Mouse (Mus musculus) MEL (cell line): ENCODE measurements around the gene Ramp2. TPM values are rescaled to one million over a fixed set of nuclear protein-coding genes. Genes with fewer than 3 reads are reported as not detected.

Source experiments
- DNase-seq: peaks from one replicate; pipeline ENCODE4 v3.0.0; 2011; ENCODE audit warnings: low read depth, low spot score
- H3K27ac ChIP-seq: 2 replicates; pipeline ENCODE4 v1.5.1; 2012; ENCODE audit warnings: low read depth, mild to moderate bottlenecking, control low read depth, low read length, moderate library complexity; ENCODE audit not compliant: control insufficient read depth
- H3K27me3 ChIP-seq, 2 experiments: fragments of 150-350 bp in 1 of 2; sonication (generic) in 1 of 2; 2 replicates each; pipeline ENCODE4 v1.6.1; 2012; ENCODE audit warnings: low read length in 2 of 2, mild to moderate bottlenecking in 2 of 2, improper control_type of control experiment in 1 of 2, moderate library complexity in 1 of 2; ENCODE audit not compliant: insufficient read depth in 2 of 2, control insufficient read depth in 1 of 2
- H3K36me3 ChIP-seq, 2 experiments: 2 replicates each; pipeline ENCODE4 v1.6.1; 2012 to 2014; ENCODE audit warnings: low read length in 2 of 2, improper control_type of control experiment in 1 of 2, inconsistent platforms in 1 of 2, mild to moderate bottlenecking in 1 of 2; ENCODE audit not compliant: insufficient read depth in 2 of 2, control insufficient read depth in 1 of 2
- H3K4me1 ChIP-seq, 2 experiments: fragments of 150-350 bp in 1 of 2; sonication (generic) in 1 of 2; 2 replicates each; pipeline ENCODE4 v1.6.1; 2012; ENCODE audit warnings: low read length in 2 of 2, improper control_type of control experiment in 1 of 2, mild to moderate bottlenecking in 1 of 2; ENCODE audit not compliant: insufficient read depth in 2 of 2, control insufficient read depth in 1 of 2
- H3K4me3 ChIP-seq, 2 experiments: fragments of 150-350 bp in 1 of 2; sonication (generic) in 1 of 2; 2 replicates each; pipeline ENCODE4 v1.5.1; 2012; ENCODE audit warnings: low read depth in 2 of 2, low read length in 2 of 2, mild to moderate bottlenecking in 2 of 2, moderate library complexity in 2 of 2, control low read depth in 1 of 2, improper control_type of control experiment in 1 of 2; ENCODE audit not compliant: control insufficient read depth in 1 of 2, insufficient read depth in 1 of 2
- H3K79me2 ChIP-seq: 2 replicates; pipeline ENCODE4 v1.6.1; 2012; ENCODE audit warnings: mild to moderate bottlenecking, low read length, moderate library complexity; ENCODE audit not compliant: control insufficient read depth, poor library complexity, insufficient read depth
- H3K9ac ChIP-seq: 2 replicates; pipeline ENCODE4 v1.6.1; 2012; ENCODE audit warnings: low read depth, mild to moderate bottlenecking, control low read depth, low read length, moderate library complexity; ENCODE audit not compliant: control insufficient read depth, poor library complexity, severe bottlenecking
- H3K9me3 ChIP-seq: fragments of 150-350 bp; sonication (generic); replicated peaks from 2 replicates; pipeline ENCODE4 v1.6.1; 2012; ENCODE audit warnings: mild to moderate bottlenecking, low read length, improper control_type of control experiment, moderate library complexity; ENCODE audit not compliant: insufficient read depth
- CHD1 ChIP-seq: IDR thresholded peaks from 2 replicates; pipeline ENCODE4 v1.6.1; 2012; ENCODE audit warnings: low read depth, mild to moderate bottlenecking, inconsistent platforms, low read length, improper control_type of control experiment
- CHD2 ChIP-seq: IDR thresholded peaks from 2 replicates; pipeline ENCODE4 v1.6.1; 2011; ENCODE audit warnings: low read length, improper control_type of control experiment
- ELF1 ChIP-seq: IDR thresholded peaks from 2 replicates; pipeline ENCODE4 v1.6.1; 2014; ENCODE audit warnings: low read depth, mild to moderate bottlenecking, inconsistent platforms, low read length, improper control_type of control experiment, moderate library complexity
- EP300 ChIP-seq, 2 experiments: IDR thresholded peaks; 2 replicates each; pipeline ENCODE4 v1.6.1; 2011; ENCODE audit warnings: improper control_type of control experiment in 2 of 2, low read length in 2 of 2, low read depth in 1 of 2, mild to moderate bottlenecking in 1 of 2
- ETS1 ChIP-seq: IDR thresholded peaks from 2 replicates; pipeline ENCODE4 v1.6.1; 2012; ENCODE audit warnings: low read depth, mild to moderate bottlenecking, inconsistent platforms, low read length, improper control_type of control experiment, moderate library complexity
- GABPA ChIP-seq: IDR thresholded peaks from 2 replicates; pipeline ENCODE4 v1.6.1; 2012; ENCODE audit warnings: low read depth, mild to moderate bottlenecking, inconsistent platforms, low read length, improper control_type of control experiment, moderate library complexity
- JUND ChIP-seq: IDR thresholded peaks from 2 replicates; pipeline ENCODE4 v1.6.1; 2011; ENCODE audit warnings: low read depth, mild to moderate bottlenecking, improper control_type of control experiment, low read length
- MAFK ChIP-seq: IDR thresholded peaks from 2 replicates; pipeline ENCODE4 v1.6.1; 2011; ENCODE audit warnings: low read depth, mild to moderate bottlenecking, low read length, improper control_type of control experiment, borderline replicate concordance
- MEF2A ChIP-seq: IDR thresholded peaks from 2 replicates; pipeline ENCODE4 v1.6.1; 2014; ENCODE audit warnings: low read depth, mild to moderate bottlenecking, inconsistent platforms, low read length, improper control_type of control experiment; ENCODE audit not compliant: poor library complexity, insufficient replicate concordance, severe bottlenecking; ENCODE audit errors: extremely low read depth
- MXI1 ChIP-seq: IDR thresholded peaks from 2 replicates; pipeline ENCODE4 v1.6.1; 2011; ENCODE audit warnings: mild to moderate bottlenecking, low read depth, low read length, improper control_type of control experiment
- NRF1 ChIP-seq: IDR thresholded peaks from 2 replicates; pipeline ENCODE4 v1.6.1; 2014; ENCODE audit warnings: low read depth, mild to moderate bottlenecking, inconsistent platforms, low read length, improper control_type of control experiment, moderate library complexity; ENCODE audit not compliant: poor library complexity, insufficient read depth, severe bottlenecking
- POLR2AphosphoS5 ChIP-seq: IDR thresholded peaks from 2 replicates; pipeline ENCODE4 v1.6.1; 2012; ENCODE audit warnings: low read depth, borderline replicate concordance, mild to moderate bottlenecking, inconsistent platforms, low read length, moderate library complexity, mixed read lengths
- RAD21 ChIP-seq: IDR thresholded peaks from 2 replicates; pipeline ENCODE4 v1.6.1; 2011; ENCODE audit warnings: mild to moderate bottlenecking, low read depth, low read length, improper control_type of control experiment
- SIN3A ChIP-seq: IDR thresholded peaks from 2 replicates; pipeline ENCODE4 v1.6.1; 2012; ENCODE audit warnings: low read length, improper control_type of control experiment, inconsistent platforms
- SMC3 ChIP-seq: IDR thresholded peaks from 2 replicates; pipeline ENCODE4 v1.6.1; 2011; ENCODE audit warnings: low read depth, low read length, improper control_type of control experiment
- TAL1 ChIP-seq: IDR thresholded peaks from 2 replicates; pipeline ENCODE4 v1.6.1; 2012; ENCODE audit warnings: mild to moderate bottlenecking, inconsistent platforms, low read length, moderate library complexity, mixed read lengths
- TBP ChIP-seq: IDR thresholded peaks from 2 replicates; pipeline ENCODE4 v1.8.0; 2011; ENCODE audit warnings: low read depth, low read length, improper control_type of control experiment
- ZC3H11A ChIP-seq: IDR thresholded peaks from 2 replicates; pipeline ENCODE4 v1.6.1; 2012; ENCODE audit warnings: low read depth, mild to moderate bottlenecking, inconsistent platforms, low read length, improper control_type of control experiment
- ZMIZ1 ChIP-seq: IDR thresholded peaks from 2 replicates; pipeline ENCODE4 v1.6.1; 2012; ENCODE audit warnings: low read depth, mild to moderate bottlenecking, inconsistent platforms, low read length, improper control_type of control experiment, moderate library complexity
- ZNF384 ChIP-seq: IDR thresholded peaks from 2 replicates; pipeline ENCODE4 v1.6.1; 2012; ENCODE audit warnings: low read depth, mild to moderate bottlenecking, inconsistent platforms, low read length, improper control_type of control experiment
- polyA plus RNA-seq, 2 experiments: library from polyadenylated mRNA; stranded (reverse) in 1 of 2; unstranded in 1 of 2; fragments of >175 nt in 1 of 2; fragments of >200 nt in 1 of 2; gene quantifications; 2 replicates each; pipeline versions ENCODE4 v1.2.1 to v1.2.4; 2012; ENCODE audit warnings: low replicate concordance in 2 of 2, low read depth in 1 of 2; ENCODE audit not compliant: insufficient read length in 2 of 2, insufficient read depth in 1 of 2, missing spikeins in 1 of 2
- total RNA-seq: library from RNA; depleted of rRNA; stranded (reverse); fragments of 300-350 nt; gene quantifications from 2 replicates; pipeline ENCODE4 v1.2.3, GENCODE M21; 2012

Ramp2 gene
- total and polyA plus RNA-seq, 3 experiments = 0.12 TPM; not detected in 2

- peaks cover 7% of the 10 kb centered on the region for H3K79me2 ChIP-seq
- H3K9ac ChIP-seq = no peak overlapping the region
- TF ChIP-seq ELF1 (no peak), CHD1 (no peak), RAD21 (no peak), NRF1 (no peak)
- no peak for DNase-seq
- no peaks in the 10 kb centered on the region for H3K9me3 ChIP-seq
- H3K36me3 ChIP-seq = peaks cover 0 to 10% of the 10 kb centered on the region in 2 experiments; a peak in 2 of 4 replicates
- no peaks in the 10 kb centered on the region for H3K27me3 ChIP-seq
- H3K27ac ChIP-seq = no peak overlapping the region
- H3K4me1 ChIP-seq = peaks cover 0 to 5% of the 10 kb centered on the region in 2 experiments; a peak in 1 of 4 replicates
- H3K4me3 ChIP-seq = no peak overlapping the region
Measured at GRCm38 (mm10) chr11:101251031-101251430, 5.2 kb downstream of the Ramp2 start.

DNA sequence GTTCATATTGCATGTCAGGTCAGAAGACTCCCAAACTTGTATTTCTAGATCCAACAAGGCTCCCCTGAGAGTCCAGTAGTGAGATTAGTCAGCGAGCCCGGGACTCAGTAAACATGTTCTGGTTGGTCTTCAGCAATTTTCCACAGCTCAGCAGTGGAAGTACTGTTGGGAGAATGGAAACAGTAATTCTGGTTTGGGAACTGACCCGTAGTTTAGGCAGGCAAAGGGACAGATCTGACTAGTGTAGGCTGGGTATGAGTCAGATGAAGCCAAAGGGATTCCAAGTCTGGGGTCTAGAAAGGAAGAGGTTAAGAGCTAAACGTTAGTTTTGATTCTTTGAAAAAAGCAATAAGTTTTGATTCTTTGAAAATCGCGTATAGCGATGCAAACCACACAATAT is 7.1 kb downstream of the Ramp2 start:
- Histone ChIP-seq H3K9ac (peak overlapping the region; percentile 95), H3K36me3 (peaks cover 0 to 10% of the 10 kb centered on the region in 2 experiments; a peak in 2 of 4 replicates), H3K27me3 (no peaks in the 10 kb centered on the region), H3K4me3 (peak overlapping the region; percentile 80 to 93), H3K79me2 (peaks cover 7% of the 10 kb centered on the region), H3K4me1 (peaks cover 0 to 5% of the 10 kb centered on the region in 2 experiments; a peak in 1 of 4 replicates), H3K27ac (peak overlapping the region; percentile 59), H3K9me3 (no peaks in the 10 kb centered on the region)
- no peak for TF ChIP-seq ZNF384
- no peak for TF ChIP-seq SIN3A
- TF ChIP-seq GABPA = no peak
- no peak for TF ChIP-seq NRF1
- TF ChIP-seq TAL1 = no peak
- TF ChIP-seq EP300 (IDR thresholded peaks at IDR 0.05; ENCODE audit: low read depth in 1 of 2, low read length in 2 of 2) = no peak
- no peak for TF ChIP-seq ZC3H11A
- TF ChIP-seq ETS1 = no peak
- no peak for TF ChIP-seq MAFK
- TF ChIP-seq ELF1 = no peak; the same call in 1 of the 2 replicates
- TF ChIP-seq MXI1 = no peak
- TF ChIP-seq CHD1 = no peak
- no peak for TF ChIP-seq TBP
- no peak for TF ChIP-seq ZMIZ1
- no peak for TF ChIP-seq SMC3
- no peak for TF ChIP-seq MEF2A
- TF ChIP-seq POLR2AphosphoS5 = no peak
- no peak for TF ChIP-seq CHD2
- no peak for TF ChIP-seq JUND
- peak; percentile 73 for DNase-seq
